Mouse (Mus musculus): ENCODE results near the gene Stim2. TPM values are rescaled to one million over a fixed set of nuclear protein-coding genes. Genes with fewer than 3 reads are reported as not detected.
A peak's percentile ranks its signal among the peaks of the same experiment; 100 is the strongest.

Stim2 gene
- total RNA-seq, 2 experiments from 2014 or later: 69.1 to 69.9 TPM

- intact Hi-C loops (cut with DNase I): no loop called here
- no peak for DNase-seq (ENCODE audit: low spot score in 2 of 2)
Observed at GRCm38 (mm10) chr5:54038615-54039014, 40.3 kb downstream of the Stim2 start.

DNA sequence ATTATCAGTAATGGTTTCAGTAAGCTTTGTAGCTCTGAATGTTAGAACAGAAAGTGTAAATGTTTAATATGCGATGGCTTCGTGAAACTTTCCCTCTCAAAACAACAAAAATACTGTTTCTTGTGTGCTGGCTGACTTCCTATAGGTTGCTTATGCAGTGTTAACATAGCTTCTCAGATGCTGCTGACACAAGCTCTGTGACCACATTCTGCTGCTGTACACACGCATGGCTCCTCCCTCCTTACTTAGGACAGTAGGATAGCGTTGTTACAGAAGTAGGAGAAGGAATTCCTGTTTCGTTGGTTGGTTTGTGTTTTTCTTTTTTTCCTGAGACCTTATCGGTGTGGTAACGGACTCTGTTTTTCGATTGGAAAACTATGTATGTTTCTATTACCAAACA is 42.2 kb downstream of the Stim2 start:
- no peak for DNase-seq (ENCODE audit: low spot score in 2 of 2)
- intact Hi-C loops (cut with DNase I): no loop called here

DNA sequence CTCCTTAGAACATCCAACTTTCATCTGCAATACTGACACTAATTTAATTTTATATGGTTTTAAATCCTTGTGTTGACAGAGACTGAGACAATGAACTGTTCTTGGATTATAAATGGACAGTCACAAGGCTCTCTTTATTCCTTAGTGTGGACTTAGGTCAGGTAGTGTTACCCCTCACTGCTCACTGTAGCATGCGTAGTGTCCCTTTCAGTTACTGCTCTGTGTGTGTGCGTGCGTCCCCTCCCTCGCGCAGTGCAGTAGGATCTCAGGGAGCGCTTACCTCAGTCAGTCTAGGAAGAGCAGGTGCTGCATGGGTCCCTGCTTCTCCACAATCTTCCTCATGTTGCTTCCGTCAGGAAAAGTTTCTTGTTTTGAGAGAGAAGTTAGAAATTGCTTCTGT is 43.7 kb downstream of the Stim2 start:
- DNase-seq (ENCODE audit: low spot score in 2 of 2): no peak
- intact Hi-C loops (cut with DNase I): no loop called here

DNA sequence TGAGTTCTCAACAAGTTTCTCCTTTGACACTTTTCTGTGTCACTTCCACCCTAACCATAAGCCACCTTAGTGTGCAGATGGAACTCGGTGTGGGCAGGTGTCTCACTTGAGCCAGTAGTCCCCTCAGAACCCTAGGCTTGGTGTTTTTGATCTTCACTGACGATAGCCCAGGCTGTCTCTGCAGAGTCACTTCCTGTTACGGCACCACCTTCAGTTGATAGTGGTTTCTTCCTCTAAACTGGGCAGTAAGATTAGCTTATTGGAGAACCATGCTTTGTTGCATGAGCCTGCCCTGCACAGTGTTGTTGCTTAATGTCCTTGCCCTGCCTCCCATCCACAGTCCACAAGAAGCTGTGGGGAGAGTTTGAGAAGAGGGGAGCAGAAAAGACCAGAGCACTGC is 47.2 kb downstream of the Stim2 start:
- intact Hi-C loops (cut with DNase I): no loop called here
- no peak for DNase-seq (ENCODE audit: low spot score in 2 of 2)

DNA sequence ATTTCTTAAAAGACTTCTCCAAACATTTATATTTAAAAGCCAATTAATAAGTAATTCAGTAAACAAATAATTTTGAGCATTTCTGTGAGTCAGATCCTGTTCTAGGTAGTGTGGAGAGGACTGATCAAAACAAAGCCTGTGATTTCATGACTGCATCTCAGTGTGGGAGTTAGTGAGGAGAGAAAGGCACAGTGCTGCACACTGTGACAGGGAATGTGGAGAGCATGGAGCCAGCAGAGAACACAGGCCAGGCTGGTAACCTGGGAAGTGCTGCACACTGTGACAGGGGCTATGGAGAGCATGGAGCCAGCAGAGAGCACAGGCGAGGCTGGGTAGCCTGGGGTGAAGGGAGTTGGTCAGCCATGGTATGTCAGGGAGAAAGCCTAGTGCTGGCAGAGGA is 48.1 kb downstream of the Stim2 start:
- intact Hi-C loops (cut with DNase I): no loop called here
- DNase-seq (ENCODE audit: low spot score in 2 of 2): peak; percentile 14 to 35

DNA sequence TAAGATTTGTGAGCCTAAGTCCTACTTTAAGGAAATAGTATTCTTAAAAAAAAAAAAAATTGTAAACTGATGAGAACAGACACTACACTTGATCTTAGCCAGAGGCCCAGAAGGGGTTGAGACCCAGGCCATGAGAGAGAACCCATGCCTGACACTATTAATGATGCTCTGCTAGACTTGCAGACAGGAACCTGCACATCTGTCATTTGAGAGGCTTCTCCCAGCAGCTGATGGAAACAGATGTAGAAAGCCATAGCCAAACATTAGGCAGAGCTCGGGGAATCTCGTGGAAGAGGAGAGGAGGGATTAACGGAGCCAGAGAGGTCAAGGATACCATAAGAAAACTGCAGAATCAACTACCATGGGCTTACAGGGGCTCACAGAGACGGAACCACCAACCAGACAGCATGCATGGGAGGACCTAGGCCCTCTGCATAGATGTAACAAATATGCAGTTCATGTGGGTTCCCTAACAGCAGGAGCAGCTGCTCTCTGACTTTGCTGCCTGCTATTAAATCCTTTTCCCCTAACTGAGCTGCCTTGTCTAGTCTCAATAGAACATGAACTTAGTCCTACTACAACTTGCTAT is 50.9 kb downstream of the Stim2 start:
- no peak for DNase-seq (ENCODE audit: low spot score in 2 of 2)
- intact Hi-C loops (cut with DNase I): no loop called here

DNA sequence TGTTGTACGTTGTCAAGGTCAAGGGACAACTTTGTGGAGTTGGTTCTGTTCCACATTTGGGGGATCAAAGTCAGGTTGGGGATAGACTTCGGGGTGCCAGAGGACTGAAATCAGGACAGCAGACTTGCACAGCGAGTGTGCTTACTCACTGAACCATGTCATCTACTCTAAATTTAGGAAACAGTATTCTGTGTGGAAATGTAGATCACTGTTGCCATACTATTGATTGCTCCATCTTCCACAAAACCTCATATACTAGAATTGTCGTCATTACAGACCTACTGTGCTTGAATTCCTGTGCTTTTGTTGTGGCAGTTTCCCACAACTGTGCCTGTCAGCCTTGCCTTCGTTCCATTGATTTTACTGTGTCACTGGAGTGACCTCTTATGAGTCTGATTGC is 51.6 kb downstream of the Stim2 start:
- DNase-seq (ENCODE audit: low spot score in 2 of 2): no peak
- intact Hi-C loops (cut with DNase I): no loop called here

GRCm38 (mm10) chr5:54051056-54051455 is 52.8 kb downstream of the Stim2 start:
- intact Hi-C loops (cut with DNase I): no loop called here
- DNase-seq (ENCODE audit: low spot score in 2 of 2): no peak

DNA sequence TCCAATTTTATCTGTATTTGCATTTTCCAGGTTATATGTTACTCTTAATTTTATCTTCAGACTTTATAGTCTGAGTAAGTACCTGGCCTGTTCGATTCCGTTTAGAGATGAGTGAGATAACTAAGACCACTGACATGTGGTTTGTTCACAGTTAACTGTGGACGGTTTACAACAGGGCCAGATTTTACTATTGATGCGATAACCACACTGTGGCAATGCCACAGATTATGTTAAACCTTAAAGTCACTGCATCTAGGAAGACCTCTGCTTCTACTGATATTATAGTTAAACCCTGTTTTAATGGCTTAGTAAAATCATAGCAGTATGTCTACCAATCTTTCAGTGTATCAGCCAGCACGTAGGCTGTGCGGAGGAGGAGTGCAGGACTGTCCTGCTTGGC is 53.9 kb downstream of the Stim2 start:
- intact Hi-C loops (cut with DNase I): no loop called here
- no peak for DNase-seq (ENCODE audit: low spot score in 2 of 2)

DNA sequence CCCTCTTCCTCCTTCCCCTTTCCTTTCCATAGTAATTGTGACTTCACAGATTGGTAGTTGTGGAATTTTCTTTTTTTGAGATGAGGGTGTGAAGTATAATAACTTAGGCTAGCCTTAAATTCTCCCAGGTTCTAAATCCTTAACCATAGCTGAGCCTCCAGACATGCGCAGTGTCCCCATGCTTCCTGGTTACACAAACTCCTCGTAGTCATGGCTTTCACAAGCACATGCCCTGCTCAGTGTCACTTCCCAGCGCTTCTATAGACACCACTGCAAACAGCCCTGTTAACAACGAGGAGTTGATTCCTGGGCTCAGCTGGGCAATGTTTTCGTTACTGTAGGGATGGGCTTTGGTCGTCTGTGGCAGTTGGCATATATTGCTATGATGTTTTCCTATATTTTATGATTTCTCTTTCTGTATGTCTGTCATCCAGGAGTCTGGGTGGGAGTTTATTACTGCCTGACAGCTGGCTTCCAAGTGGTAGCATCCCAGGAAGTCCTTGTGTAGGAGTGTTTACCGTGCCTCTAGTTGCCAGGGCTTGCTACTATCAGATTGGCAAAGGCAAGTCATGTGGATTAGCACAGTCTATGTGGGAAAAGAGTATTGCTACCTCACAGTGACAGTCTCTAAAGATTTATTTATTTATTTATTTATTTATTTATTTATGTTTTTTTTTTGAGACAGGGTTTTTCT is 55.5 kb downstream of the Stim2 start:
- intact Hi-C loops (cut with DNase I): no loop called here
- DNase-seq (ENCODE audit: low spot score in 2 of 2): no peak

GRCm38 (mm10) chr5:54056266-54056665 is 58.0 kb downstream of the Stim2 start:
- intact Hi-C loops (cut with DNase I): no loop called here
- no peak for DNase-seq (ENCODE audit: low spot score in 2 of 2)

DNA sequence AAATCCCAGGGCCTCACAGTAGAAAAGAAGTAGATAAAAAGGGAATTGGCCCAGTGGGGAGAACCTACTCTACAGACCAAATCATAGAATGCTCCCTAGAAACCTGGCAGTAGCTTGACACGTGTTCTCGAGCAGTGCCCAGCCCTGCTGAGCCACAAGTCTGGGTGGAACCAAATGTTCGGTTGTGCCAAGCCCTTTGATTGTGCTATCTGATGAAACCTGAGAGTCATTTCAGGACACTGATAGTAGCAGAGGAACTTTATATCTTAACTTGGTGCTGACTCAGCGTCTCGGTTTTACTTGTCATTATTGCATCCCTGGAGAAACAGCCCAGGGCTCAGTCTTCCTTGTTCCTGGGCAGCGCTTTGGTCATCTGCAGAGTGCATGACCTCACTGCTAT is 61.7 kb downstream of the Stim2 start:
- intact Hi-C loops (cut with DNase I): loop anchor here (5.0 kb wide), 1 partner anchor 42 kb away; no protein-coding TSS in a partner anchor

GRCm38 (mm10) chr5:54062079-54062478 is 63.8 kb downstream of the Stim2 start:
- DNase-seq (ENCODE audit: low spot score in 2 of 2): peak; percentile 34 to 71
- intact Hi-C loops (cut with DNase I): loop anchor here (5.0 kb wide), 1 partner anchor 40 kb away; no protein-coding TSS in a partner anchor

More for the DNA sequence above, 61.7 kb downstream of the Stim2 start:
- no peak for DNase-seq (ENCODE audit: low spot score in 2 of 2)

DNA sequence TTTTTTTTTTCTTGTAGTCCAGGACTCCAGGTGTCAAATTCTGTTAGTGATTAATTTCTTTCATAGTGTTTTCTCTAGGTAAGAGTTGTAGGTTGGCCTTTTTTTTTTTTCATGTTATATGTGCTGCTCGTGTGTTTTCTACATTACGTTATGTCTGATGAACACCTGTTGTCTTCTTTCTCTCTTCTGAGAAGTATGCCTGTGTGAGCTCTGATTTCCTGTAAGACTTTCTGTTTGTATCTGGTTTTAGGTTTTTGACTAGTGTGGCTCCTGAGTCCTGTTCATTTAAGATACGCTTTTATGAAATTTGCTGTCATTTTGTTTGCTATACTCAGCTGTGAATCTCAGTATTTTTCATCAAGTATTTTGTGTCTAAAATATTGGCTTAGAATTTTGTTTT is 69.3 kb downstream of the Stim2 start:
- DNase-seq (ENCODE audit: low spot score in 2 of 2): no peak

DNA sequence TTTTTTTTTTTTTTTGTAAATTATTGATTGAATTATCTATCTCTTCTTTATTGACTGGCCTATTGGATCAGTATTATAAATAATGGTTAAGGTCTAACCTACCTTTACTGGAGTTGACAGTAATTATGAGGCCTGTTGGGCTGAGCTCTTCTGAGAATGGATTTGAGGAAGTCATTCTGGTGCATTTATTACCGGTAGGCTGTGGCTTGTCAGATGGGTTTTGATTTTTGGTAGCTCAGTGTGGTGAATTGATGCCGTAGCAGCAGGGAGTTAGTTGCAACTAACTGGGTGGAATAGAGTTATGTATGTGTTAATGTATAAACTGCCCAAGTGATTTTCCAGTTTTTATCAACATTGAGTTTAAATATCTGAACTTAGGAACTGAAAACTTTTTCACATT is 72.2 kb downstream of the Stim2 start:
- intact Hi-C loops (cut with DNase I): no loop called here

More for the DNA sequence above, 69.3 kb downstream of the Stim2 start:
- intact Hi-C loops (cut with DNase I): no loop called here

DNA sequence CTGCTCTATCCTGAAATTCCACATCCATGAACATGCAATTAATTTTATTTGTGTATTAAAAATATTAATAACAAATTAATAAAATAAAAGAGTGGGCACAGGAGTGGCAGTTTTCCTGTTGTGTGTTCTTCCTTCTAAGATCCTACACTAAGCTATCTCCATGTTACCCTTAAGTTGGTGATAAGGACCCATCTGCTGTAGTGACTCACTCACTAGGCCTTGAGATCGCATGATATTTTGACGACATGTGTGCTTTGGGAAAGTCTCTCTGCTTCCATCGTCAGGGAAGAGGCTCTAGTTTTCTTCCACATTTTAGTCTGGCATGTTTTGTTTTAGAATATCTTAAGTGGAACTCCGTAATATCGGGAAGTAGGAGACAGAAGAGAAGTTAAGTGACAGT is 73.0 kb downstream of the Stim2 start:
- no peak for DNase-seq (ENCODE audit: low spot score in 2 of 2)
- intact Hi-C loops (cut with DNase I): no loop called here

More for the DNA sequence above, 72.2 kb downstream of the Stim2 start:
- no peak for DNase-seq (ENCODE audit: low spot score in 2 of 2)

GRCm38 (mm10) chr5:54071705-54072104 is 73.4 kb downstream of the Stim2 start:
- intact Hi-C loops (cut with DNase I): no loop called here
- no peak for DNase-seq (ENCODE audit: low spot score in 2 of 2)

DNA sequence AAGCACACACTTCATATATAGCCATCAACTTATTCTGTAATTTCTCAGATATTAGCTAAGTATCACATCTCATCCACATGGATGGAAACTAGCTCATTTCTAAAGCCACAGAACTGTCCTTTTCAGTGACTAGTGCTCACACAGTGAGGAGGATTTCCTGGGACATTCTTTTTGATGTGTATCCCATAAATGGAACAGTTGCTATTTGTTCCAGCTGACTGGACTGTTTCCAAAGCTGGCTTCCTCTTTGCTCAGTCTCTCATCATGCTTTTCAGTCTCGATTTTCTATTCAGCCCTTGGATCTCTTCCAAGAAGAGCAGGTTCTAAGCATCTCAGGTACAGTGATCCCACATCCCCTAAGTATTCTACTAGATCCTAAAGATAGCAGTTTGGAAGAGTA is 75.0 kb downstream of the Stim2 start:
- intact Hi-C loops (cut with DNase I): no loop called here
- peak in 1 of 2 experiments; percentile 44 for DNase-seq (ENCODE audit: low spot score in 2 of 2)

- intact Hi-C loops (cut with DNase I): no loop called here
Observed at GRCm38 (mm10) chr5:54079997-54080396, 81.7 kb downstream of the Stim2 start.

GRCm38 (mm10) chr5:54087912-54088311 is 89.6 kb downstream of the Stim2 start:
- intact Hi-C loops (cut with DNase I): no loop called here
- DNase-seq (ENCODE audit: low spot score in 2 of 2): no peak

More at GRCm38 (mm10) chr5:54079997-54080396, 81.7 kb downstream of the Stim2 start:
- no peak for DNase-seq (ENCODE audit: low spot score in 2 of 2)

- intact Hi-C loops (cut with DNase I): no loop called here
- DNase-seq (ENCODE audit: low spot score in 2 of 2): peak; percentile 15 to 79
Observed at GRCm38 (mm10) chr5:54098219-54098618, 99.9 kb downstream of the Stim2 start.

Data from left cerebral cortex, postnatal 25 days (tissue).